Comparison of ENCODE assay signal across 8 mouse cellular contexts in genomic region chr16:34691156-34691555, GRCm38 (mm10). TPM values are rescaled to one million over a fixed set of nuclear protein-coding genes. Genes with fewer than 3 reads are reported as not detected.
A peak's percentile ranks its signal among the peaks of the same experiment; 100 is the strongest.
DNase-seq lines count a peak whose midpoint lies in the region; ATAC-seq and TF ChIP-seq lines count a peak whose summit lies in the region.

No protein-coding gene starts in this region.

- no peak for ATAC-seq in forebrain, embryonic 12.5 days (ENCODE audit: low FRiP score)
- no peak for ATAC-seq in limb, embryonic 14.5 days (ENCODE audit: low FRiP score, low read depth)
- ATAC-seq in neural tube, embryonic 13.5 days (ENCODE audit: low read depth), result no peak

- DNase-seq in kidney, adult 18-20 months, result peak; percentile 7
- DNase-seq in kidney, postnatal 25 days, result no peak
- DNase-seq in T-cell, adult 2 months (ENCODE audit: low spot score), result peak; percentile 7
- DNase-seq in limb, embryonic 14.5 days (ENCODE audit: low spot score), result no peak
- DNase-seq in urinary bladder, postnatal 14 days (ENCODE audit: low spot score), result no peak
- DNase-seq in right cerebral cortex, adult 18-20 months, result no peak

- H3K9ac ChIP-seq in forebrain, embryonic 12.5 days, result peak overlapping the region; percentile 63
- peak overlapping the region; percentile 73 for H3K9ac ChIP-seq in limb, embryonic 14.5 days (ENCODE audit: low read depth, low read length, severe bottlenecking)
- peak overlapping the region; percentile 73 for H3K9ac ChIP-seq in neural tube, embryonic 13.5 days

- H3K4me1 ChIP-seq in forebrain, embryonic 12.5 days, result peaks cover 13% of the 10 kb centered on the region
- H3K4me1 ChIP-seq in limb, embryonic 14.5 days (ENCODE audit: control insufficient read depth, insufficient read depth, low read length), result peaks cover 8% of the 10 kb centered on the region; the same call in 1 of the 2 replicates
- peaks cover 9% of the 10 kb centered on the region for H3K4me1 ChIP-seq in neural tube, embryonic 13.5 days (replicated peaks)

- H3K9me3 ChIP-seq in forebrain, embryonic 12.5 days, result no peaks in the 10 kb centered on the region
- H3K9me3 ChIP-seq in limb, embryonic 14.5 days (ENCODE audit: control insufficient read depth, low read length), result no peaks in the 10 kb centered on the region
- no peaks in the 10 kb centered on the region for H3K9me3 ChIP-seq in neural tube, embryonic 13.5 days

- H3K27ac ChIP-seq in forebrain, embryonic 12.5 days, result peak overlapping the region; percentile 83; the same call in 1 of the 2 replicates
- H3K27ac ChIP-seq in limb, embryonic 14.5 days (replicated peaks; ENCODE audit: low read depth, low read length), result no peak overlapping the region
- peak overlapping the region; percentile 85; the same call in 1 of the 2 replicates for H3K27ac ChIP-seq in neural tube, embryonic 13.5 days (replicated peaks)

- H3K36me3 ChIP-seq in forebrain, embryonic 12.5 days (replicated peaks), result no peaks in the 10 kb centered on the region
- H3K36me3 ChIP-seq in limb, embryonic 14.5 days (ENCODE audit: control insufficient read depth, insufficient read depth, low read length), result peaks cover 2% of the 10 kb centered on the region; the same call in 1 of the 2 replicates
- H3K36me3 ChIP-seq in neural tube, embryonic 13.5 days, result no peaks in the 10 kb centered on the region

- no peak for TF ChIP-seq POLR2A in limb, embryonic 14.5 days (IDR thresholded peaks at IDR 0.05; ENCODE audit: borderline replicate concordance, extremely low read depth, insufficient read depth, insufficient read length)

- peak overlapping the region; percentile 65 for H3K4me3 ChIP-seq in forebrain, embryonic 12.5 days (replicated peaks)
- H3K4me3 ChIP-seq in limb, embryonic 14.5 days (replicated peaks; ENCODE audit: low read length), result peak overlapping the region; percentile 62
- peak overlapping the region; percentile 68 for H3K4me3 ChIP-seq in neural tube, embryonic 13.5 days

- H3K4me2 ChIP-seq in forebrain, embryonic 12.5 days, result peak overlapping the region; percentile 70
- peak overlapping the region; percentile 66 for H3K4me2 ChIP-seq in limb, embryonic 14.5 days (replicated peaks; ENCODE audit: low read depth, low read length, severe bottlenecking)
- H3K4me2 ChIP-seq in neural tube, embryonic 13.5 days, result peak overlapping the region; percentile 78

- WGBS in forebrain, embryonic 12.5 days, result 12% methylated on average over 11 of the region's 11 CpGs
- 9% methylated on average over 11 of the region's 11 CpGs for WGBS in limb, embryonic 14.5 days
- WGBS in neural tube, embryonic 13.5 days, result 10% methylated on average over 11 of the region's 11 CpGs

- no peaks in the 10 kb centered on the region for H3K27me3 ChIP-seq in forebrain, embryonic 12.5 days
- no peaks in the 10 kb centered on the region for H3K27me3 ChIP-seq in limb, embryonic 14.5 days (ENCODE audit: control insufficient read depth, insufficient read depth, low read length)
- no peaks in the 10 kb centered on the region for H3K27me3 ChIP-seq in neural tube, embryonic 13.5 days

RNA-seq across cellular contexts. Expression of gene Ccdc14, which starts 0.7 kb away (rescaled TPM):
- 10.4 and 12.0 TPM in 2 replicates for polyA plus RNA-seq in forebrain, embryonic 12.5 days (2016; fragmentation: Nextera tagmentation; extraction: Ambion mirVana)
- 9.1 and 10.2 TPM in 2 replicates for polyA plus RNA-seq in limb, embryonic 14.5 days (2012; rRNA removed)
- polyA plus RNA-seq in limb, embryonic 14.5 days (2014; fragmentation: Nextera tagmentation; extraction: Ambion mirVana), result 6.4 and 7.0 TPM in 2 replicates
- 4.2 and 5.7 TPM in 2 replicates for polyA plus RNA-seq in neural tube, embryonic 13.5 days (2015; fragmentation: Nextera tagmentation; extraction: Ambion mirVana)

RNA-seq across cellular contexts. Expression of gene Ropn1, which starts 41.4 kb away (rescaled TPM):
- polyA plus RNA-seq in forebrain, embryonic 12.5 days (2016; fragmentation: Nextera tagmentation; extraction: Ambion mirVana), result not detected in 2 replicates
- not detected in 2 replicates for polyA plus RNA-seq in limb, embryonic 14.5 days (2012; rRNA removed)
- not detected in 2 replicates for polyA plus RNA-seq in limb, embryonic 14.5 days (2014; fragmentation: Nextera tagmentation; extraction: Ambion mirVana)
- not detected in 2 replicates for polyA plus RNA-seq in neural tube, embryonic 13.5 days (2015; fragmentation: Nextera tagmentation; extraction: Ambion mirVana)

RNA-seq across cellular contexts. Expression of gene Mylk, which starts 53.9 kb away (rescaled TPM):
- 3.4 and 5.5 TPM in 2 replicates for polyA plus RNA-seq in forebrain, embryonic 12.5 days (2016; fragmentation: Nextera tagmentation; extraction: Ambion mirVana)
- polyA plus RNA-seq in limb, embryonic 14.5 days (2012; rRNA removed), result 17.0 and 18.4 TPM in 2 replicates
- 12.2 and 14.9 TPM in 2 replicates for polyA plus RNA-seq in limb, embryonic 14.5 days (2014; fragmentation: Nextera tagmentation; extraction: Ambion mirVana)
- polyA plus RNA-seq in neural tube, embryonic 13.5 days (2015; fragmentation: Nextera tagmentation; extraction: Ambion mirVana), result 3.6 and 6.9 TPM in 2 replicates

Comparison
In these comparisons a context has a peak if more than half of its experiments do, and no peak if none do; other contexts are left out.
1. DNase-seq: peak in kidney, adult 18-20 months (single experiment) and T-cell, adult 2 months (single experiment); none in kidney, postnatal 25 days (0 of 2), limb, embryonic 14.5 days (single experiment), urinary bladder, postnatal 14 days (single experiment) and right cerebral cortex, adult 18-20 months (single experiment).
2. Peak in every context shown above with its lines, with median percentiles within 50 percentile points of each other: H3K4me2 ChIP-seq, H3K4me3 ChIP-seq and H3K9ac ChIP-seq.